Mouse (Mus musculus) kidney, adult 2 months (tissue): ENCODE measurements around the gene Gpnmb. TPM values are rescaled to one million over a fixed set of nuclear protein-coding genes. Genes with fewer than 3 reads are reported as not detected.

Source experiments
- DNase-seq: peaks from one replicate; pipeline ENCODE4 v3.0.0; 2021
- H3K27ac ChIP-seq: fragments of 200-500 bp; 2 replicates; pipeline ENCODE4 v1.5.1; 2012; ENCODE audit warnings: low read depth, low read length, control low read depth, inconsistent platforms; ENCODE audit not compliant: insufficient read depth
- H3K27me3 ChIP-seq: fragments of 200-500 bp; replicated peaks from 2 replicates; pipeline ENCODE4 v1.6.1; 2012; ENCODE audit warnings: mild to moderate bottlenecking, moderate library complexity, low read length, inconsistent platforms; ENCODE audit not compliant: control insufficient read depth, insufficient read depth
- H3K36me3 ChIP-seq: fragments of 200-500 bp; 2 replicates; pipeline ENCODE4 v1.6.1; 2012; ENCODE audit warnings: mild to moderate bottlenecking, moderate library complexity, low read length, inconsistent platforms; ENCODE audit not compliant: control insufficient read depth, insufficient read depth
- H3K4me1 ChIP-seq: fragments of 200-500 bp; 2 replicates; pipeline ENCODE4 v1.6.1; 2011; ENCODE audit warnings: low read length; ENCODE audit not compliant: control insufficient read depth, insufficient read depth
- H3K4me3 ChIP-seq: fragments of 200-500 bp; 2 replicates; pipeline ENCODE4 v1.5.1; 2011; ENCODE audit warnings: mild to moderate bottlenecking, low read depth, low read length, control low read depth; ENCODE audit not compliant: insufficient read depth
- CTCF ChIP-seq: fragments of 200-500 bp; conservative IDR thresholded peaks from 2 replicates; pipeline ENCODE4 v1.5.1; 2011; ENCODE audit warnings: low read depth, mild to moderate bottlenecking, control low read depth, low read length, moderate library complexity, mixed read lengths; ENCODE audit not compliant: insufficient read depth, insufficient read length
- POLR2A ChIP-seq: fragments of 200-500 bp; IDR thresholded peaks from one replicate; pipeline ENCODE4 v1.6.1; 2011; ENCODE audit warnings: low read depth, low read length, control low read depth
- whole genome bisulfite sequencing: fragments of 180-500 bp; shearing (Covaris S2); methylation state at CpG from one replicate; pipeline ENCODE4 v1.1.7; 2018; 5-methylcytosine and 5-hydroxymethylcytosine counted together
- polyA plus RNA-seq: library from polyadenylated mRNA; depleted of rRNA; stranded (reverse); fragments of >200 nt; gene quantifications from 2 replicates; pipeline ENCODE4 v1.2.3, GENCODE M21; 2012

The Gpnmb gene
- polyA plus RNA-seq, 1 experiment: 1.2 TPM

GRCm38 (mm10) chr6:49019341-49019740, 17.0 kb upstream of the Gpnmb start:
- DNase-seq: no peak
- no peak overlapping the region for H3K27ac ChIP-seq
- H3K4me3 ChIP-seq: no peak overlapping the region
- no peaks in the 10 kb centered on the region for H3K36me3 ChIP-seq
- H3K27me3 ChIP-seq: no peaks in the 10 kb centered on the region
- TF ChIP-seq POLR2A (no peak), CTCF (no peak)
- H3K4me1 ChIP-seq: no peaks in the 10 kb centered on the region
- 97% methylated on average over 1 of the region's 1 CpGs for WGBS

GRCm38 (mm10) chr6:49021141-49022012, 15.0 kb upstream of the Gpnmb start:
- TF ChIP-seq POLR2A (no peak), CTCF (no peak)
- Histone ChIP-seq H3K36me3 (no peaks in the 10 kb centered on the region), H3K27ac (no peak overlapping the region), H3K4me1 (no peaks in the 10 kb centered on the region), H3K27me3 (no peaks in the 10 kb centered on the region), H3K4me3 (no peak overlapping the region)
- WGBS: 71% methylated on average over 14 of the region's 14 CpGs
- DNase-seq: no peak

- H3K27me3 ChIP-seq: no peaks in the 10 kb centered on the region
- no peak overlapping the region for H3K27ac ChIP-seq
- no peaks in the 10 kb centered on the region for H3K4me1 ChIP-seq
- H3K36me3 ChIP-seq: no peaks in the 10 kb centered on the region
- DNase-seq: no peak
- 92% methylated on average over 2 of the region's 2 CpGs for WGBS
- TF ChIP-seq CTCF (no peak), POLR2A (no peak)
- no peak overlapping the region for H3K4me3 ChIP-seq
Observed at GRCm38 (mm10) chr6:49022384-49022783, 14.0 kb upstream of the Gpnmb start.

GRCm38 (mm10) chr6:49023315-49023714, 13.0 kb upstream of the Gpnmb start:
- no peak overlapping the region for H3K27ac ChIP-seq
- no peaks in the 10 kb centered on the region for H3K27me3 ChIP-seq
- 76% methylated on average over 10 of the region's 10 CpGs for WGBS
- no peak for DNase-seq
- no peak for TF ChIP-seq CTCF
- TF ChIP-seq POLR2A: no peak
- H3K36me3 ChIP-seq: no peaks in the 10 kb centered on the region
- H3K4me1 ChIP-seq: no peaks in the 10 kb centered on the region
- no peak overlapping the region for H3K4me3 ChIP-seq

GRCm38 (mm10) chr6:49025290-49025689, 11.1 kb upstream of the Gpnmb start:
- DNase-seq: no peak
- Histone ChIP-seq H3K4me3 (no peak overlapping the region), H3K27ac (no peak overlapping the region), H3K36me3 (no peaks in the 10 kb centered on the region), H3K27me3 (no peaks in the 10 kb centered on the region), H3K4me1 (no peaks in the 10 kb centered on the region)
- WGBS: 85% methylated on average over 7 of the region's 7 CpGs
- no peak for TF ChIP-seq POLR2A
- TF ChIP-seq CTCF: no peak

- no peak overlapping the region for H3K27ac ChIP-seq
- no peak for DNase-seq
- H3K27me3 ChIP-seq: no peaks in the 10 kb centered on the region
- H3K36me3 ChIP-seq: no peaks in the 10 kb centered on the region
- H3K4me1 ChIP-seq: no peaks in the 10 kb centered on the region
- H3K4me3 ChIP-seq: no peak overlapping the region
- no peak for TF ChIP-seq POLR2A
- TF ChIP-seq CTCF: no peak
- 88% methylated on average over 5 of the region's 5 CpGs for WGBS
Observed at GRCm38 (mm10) chr6:49026496-49026895, 9.8 kb upstream of the Gpnmb start.

GRCm38 (mm10) chr6:49028019-49028418, 8.3 kb upstream of the Gpnmb start:
- no peak overlapping the region for H3K27ac ChIP-seq
- H3K4me3 ChIP-seq: no peak overlapping the region
- H3K36me3 ChIP-seq: no peaks in the 10 kb centered on the region
- H3K4me1 ChIP-seq: no peaks in the 10 kb centered on the region
- no peaks in the 10 kb centered on the region for H3K27me3 ChIP-seq
- 67% methylated on average over 6 of the region's 6 CpGs for WGBS
- TF ChIP-seq POLR2A (no peak), CTCF (no peak)
- no peak for DNase-seq

- TF ChIP-seq POLR2A: no peak
- no peak for TF ChIP-seq CTCF
- Histone ChIP-seq H3K36me3 (no peaks in the 10 kb centered on the region), H3K4me1 (no peaks in the 10 kb centered on the region), H3K27ac (no peak overlapping the region), H3K4me3 (no peak overlapping the region), H3K27me3 (no peaks in the 10 kb centered on the region)
- DNase-seq: no peak
- WGBS: 85% methylated on average over 3 of the region's 3 CpGs
Observed at GRCm38 (mm10) chr6:49028708-49029107, 7.6 kb upstream of the Gpnmb start.
